Mouse (Mus musculus): ENCODE data around the gene Ergic2. TPM values are rescaled to one million over a fixed set of nuclear protein-coding genes. Genes with fewer than 3 reads are reported as not detected.
"Not testable (repeated sequence)": the region's sequence is repeated elsewhere in the genome, so short reads cannot be mapped to it uniquely, and the experiment has no call there.

Ergic2 gene
- total RNA-seq, 2 experiments from 2014 or later: 79.9 to 81.0 TPM

- no peak for DNase-seq
Measured at GRCm38 (mm10) chr6:148207522-148207921, 4.7 kb downstream of the Ergic2 start.

- DNase-seq: no peak
Measured at GRCm38 (mm10) chr6:148205134-148205533, 7.0 kb downstream of the Ergic2 start.

DNA sequence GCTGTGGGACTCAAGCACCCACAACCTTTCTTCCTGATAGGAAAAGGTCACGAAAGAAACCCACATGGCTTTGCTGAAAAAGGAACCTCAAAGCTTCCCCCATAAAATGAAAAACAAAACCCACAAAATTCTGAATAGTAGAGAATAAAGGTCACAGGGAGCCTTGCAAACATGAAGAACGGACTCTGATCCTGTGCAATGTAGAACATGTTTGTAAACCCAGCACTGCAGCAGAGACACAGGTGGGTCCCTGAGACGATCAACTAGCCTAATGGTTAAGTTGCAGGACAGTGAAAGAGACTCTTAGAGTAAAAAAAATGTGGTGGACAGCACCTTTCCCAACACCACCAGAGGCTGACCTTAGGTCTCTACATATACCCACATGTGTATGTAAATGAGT is 12.4 kb downstream of the Ergic2 start:
- no peak for DNase-seq

- no peak for DNase-seq
Measured at GRCm38 (mm10) chr6:148199177-148199576, 13.0 kb downstream of the Ergic2 start.

GRCm38 (mm10) chr6:148193972-148194701 is 18.0 kb downstream of the Ergic2 start:
- DNase-seq: no peak

GRCm38 (mm10) chr6:148185694-148186093 is 26.5 kb downstream of the Ergic2 start:
- DNase-seq: no peak

DNA sequence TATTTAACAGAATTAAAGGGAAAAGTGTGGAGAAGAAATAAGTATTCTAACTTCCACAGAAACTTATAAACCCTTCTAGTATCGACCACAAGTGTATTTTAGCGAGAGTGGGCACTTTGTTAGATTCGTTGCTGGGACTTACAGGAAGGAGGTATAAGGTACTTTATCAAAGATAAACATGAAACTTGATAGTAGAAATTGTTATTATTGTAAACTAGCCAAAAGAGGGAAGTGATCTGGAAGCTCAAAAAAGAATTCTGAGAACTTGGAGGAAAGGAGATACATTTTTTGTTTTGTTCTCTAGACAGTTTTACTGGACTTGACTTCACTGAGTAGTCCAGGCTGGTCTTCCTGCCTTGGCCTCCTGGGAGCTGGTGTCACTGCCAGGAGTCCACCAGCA is 39.3 kb downstream of the Ergic2 start:
- no peak for DNase-seq

- DNase-seq: not testable (repeated sequence)
Measured at GRCm38 (mm10) chr6:148152305-148152704, 59.9 kb downstream of the Ergic2 start.

DNA sequence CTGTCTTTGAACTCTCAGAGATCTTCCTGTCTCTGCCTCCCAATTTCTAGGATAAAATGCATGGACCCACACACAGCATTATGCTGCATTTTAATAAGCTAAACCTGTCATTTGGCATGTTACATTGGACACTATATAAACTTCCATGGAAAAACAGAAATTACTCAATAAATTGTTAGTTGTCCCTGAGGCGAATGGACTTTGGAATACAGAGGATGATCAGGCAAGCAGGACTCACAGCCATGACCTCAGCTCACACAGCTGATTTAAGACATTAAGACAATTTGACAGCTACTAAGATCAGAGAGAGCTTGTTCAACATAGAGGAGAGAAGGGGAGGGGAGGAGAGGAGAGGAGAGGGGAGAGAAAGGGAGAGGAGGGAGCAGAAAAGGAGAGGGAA is 69.8 kb downstream of the Ergic2 start:
- DNase-seq: no peak

GRCm38 (mm10) chr6:148141874-148142273 is 70.3 kb downstream of the Ergic2 start:
- DNase-seq: no peak

GRCm38 (mm10) chr6:148139288-148139995 is 72.7 kb downstream of the Ergic2 start:
- no peak for DNase-seq

DNA sequence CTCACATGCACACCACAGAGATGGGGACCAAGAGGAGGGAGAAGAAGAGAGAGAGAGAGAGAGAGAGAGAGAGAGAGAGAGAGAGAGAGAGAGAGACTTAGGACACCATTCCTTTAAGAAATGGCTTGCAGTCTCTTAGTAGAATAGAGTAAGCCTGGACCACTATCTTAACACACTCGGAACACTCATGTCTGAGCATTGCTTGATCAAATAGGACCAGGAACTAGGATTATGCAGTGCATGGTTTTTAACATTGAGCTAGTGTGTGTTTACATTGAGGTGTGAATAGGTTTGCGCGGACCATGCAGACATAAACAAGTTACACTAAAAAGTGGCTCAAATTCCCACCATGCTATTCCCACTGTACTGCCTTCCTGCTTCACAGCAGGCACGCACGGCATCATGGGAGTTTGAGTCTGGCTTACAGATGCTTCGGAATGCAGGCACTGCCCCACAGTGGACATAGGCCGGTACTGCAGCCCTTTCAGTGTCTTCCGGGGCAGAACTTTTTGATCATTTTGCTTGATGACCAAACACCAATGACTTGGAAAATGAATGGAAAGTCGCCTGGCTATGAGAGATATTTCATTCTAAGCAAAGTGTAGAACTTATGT is 76.3 kb downstream of the Ergic2 start:
- peak; percentile 86 for DNase-seq

DNA sequence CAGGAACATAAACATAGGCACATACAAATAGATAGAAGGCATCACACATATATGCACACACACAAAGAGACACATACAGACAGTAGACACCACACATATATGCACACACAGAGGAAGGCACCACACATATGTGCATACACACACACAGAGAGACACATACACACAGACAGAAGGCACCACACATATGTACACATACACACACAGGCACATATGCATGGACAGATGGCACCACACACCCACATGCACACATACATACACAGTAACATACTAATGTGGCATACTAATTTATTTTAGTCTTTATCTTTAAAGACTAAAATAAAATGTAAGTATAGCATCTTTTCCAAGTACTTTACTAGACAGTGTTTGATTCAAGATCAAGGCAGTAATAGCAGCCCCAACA is 78.6 kb downstream of the Ergic2 start:
- no peak for DNase-seq

DNA sequence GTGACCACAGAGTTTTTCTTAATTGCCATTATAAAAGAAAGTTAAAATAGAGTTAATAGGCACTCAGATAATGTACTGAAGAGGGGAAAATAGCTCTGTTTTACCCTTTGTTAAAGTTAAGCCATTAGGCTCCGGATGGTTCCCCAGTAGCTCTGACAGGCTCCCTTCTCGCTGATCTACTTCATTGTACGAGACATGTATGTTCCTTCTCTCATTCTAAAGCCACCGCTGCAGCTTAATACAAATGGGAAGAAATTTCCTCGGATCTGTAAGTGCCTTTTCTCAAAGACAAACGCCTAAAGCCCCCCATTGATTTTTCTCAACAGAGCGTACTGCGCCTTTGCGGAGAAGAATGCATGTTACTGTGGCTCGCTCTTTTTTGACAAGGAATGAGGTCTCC is 79.9 kb downstream of the Ergic2 start:
- DNase-seq: no peak

Other genes starting within 250 kb of the Ergic2 start
- not detected for gene Far2, start 165.1 kb downstream of the Ergic2 start, total RNA-seq (2021)
- gene Tmtc1, start 232.0 kb upstream of the Ergic2 start, total RNA-seq (2021): 10 to 100 TPM; 18.7 to 24.0 TPM